Mouse (Mus musculus): ENCODE results near the gene Capzb.

Capzb gene

GRCm38 (mm10) chr4:139179731-139180625, 12.7 kb upstream of the Capzb start:
- no peak for DNase-seq

GRCm38 (mm10) chr4:139182511-139182910, 10.2 kb upstream of the Capzb start:
- DNase-seq, result no peak

GRCm38 (mm10) chr4:139185766-139186442, 6.8 kb upstream of the Capzb start:
- DNase-seq, result no peak

- no peak for DNase-seq
Measured at GRCm38 (mm10) chr4:139187930-139188329, 4.8 kb upstream of the Capzb start.

GRCm38 (mm10) chr4:139191605-139192498, 847 bp upstream of the Capzb start:
- DNase-seq, result no peak

- DNase-seq, result no peak
Measured at GRCm38 (mm10) chr4:139193176-139194093, 736 bp downstream of the Capzb start.

GRCm38 (mm10) chr4:139195101-139195500, 2.4 kb downstream of the Capzb start:
- DNase-seq, result peak; percentile 49 to 73

- DNase-seq, result no peak
Measured at GRCm38 (mm10) chr4:139196464-139196863, 3.8 kb downstream of the Capzb start.

- DNase-seq, result no peak
Measured at GRCm38 (mm10) chr4:139196949-139197348, 4.2 kb downstream of the Capzb start.

GRCm38 (mm10) chr4:139197453-139197852, 4.8 kb downstream of the Capzb start:
- no peak for DNase-seq

GRCm38 (mm10) chr4:139198004-139198689, 5.4 kb downstream of the Capzb start:
- no peak for DNase-seq

- DNase-seq, result no peak
Measured at GRCm38 (mm10) chr4:139199126-139199525, 6.4 kb downstream of the Capzb start.

- no peak for DNase-seq
Measured at GRCm38 (mm10) chr4:139199703-139200340, 7.1 kb downstream of the Capzb start.

- DNase-seq, result no peak
Measured at GRCm38 (mm10) chr4:139200946-139201345, 8.2 kb downstream of the Capzb start.

GRCm38 (mm10) chr4:139202556-139202955, 9.9 kb downstream of the Capzb start:
- DNase-seq, result no peak

- DNase-seq, result no peak
Measured at GRCm38 (mm10) chr4:139203381-139203780, 10.7 kb downstream of the Capzb start.

GRCm38 (mm10) chr4:139205842-139206241, 13.1 kb downstream of the Capzb start:
- no peak for DNase-seq

- DNase-seq, result no peak
Measured at GRCm38 (mm10) chr4:139206353-139207045, 13.8 kb downstream of the Capzb start.

- DNase-seq, result no peak
Measured at GRCm38 (mm10) chr4:139208236-139209129, 15.8 kb downstream of the Capzb start.
